Mouse (Mus musculus) lung, postnatal 14 days (tissue): ENCODE results near the gene Tubgcp3.
A peak's percentile ranks its signal among the peaks of the same experiment; 100 is the strongest.

Experiments
- DNase-seq: peaks from one replicate; pipeline ENCODE4 v3.0.0; 2021

Tubgcp3 gene

GRCm38 (mm10) chr8:12672056-12672881 lies at the start of gene Tubgcp3:
TSS of gene Tubgcp3 (minus strand) at chr8:12672248.
- DNase-seq = peak; percentile 92

DNA sequence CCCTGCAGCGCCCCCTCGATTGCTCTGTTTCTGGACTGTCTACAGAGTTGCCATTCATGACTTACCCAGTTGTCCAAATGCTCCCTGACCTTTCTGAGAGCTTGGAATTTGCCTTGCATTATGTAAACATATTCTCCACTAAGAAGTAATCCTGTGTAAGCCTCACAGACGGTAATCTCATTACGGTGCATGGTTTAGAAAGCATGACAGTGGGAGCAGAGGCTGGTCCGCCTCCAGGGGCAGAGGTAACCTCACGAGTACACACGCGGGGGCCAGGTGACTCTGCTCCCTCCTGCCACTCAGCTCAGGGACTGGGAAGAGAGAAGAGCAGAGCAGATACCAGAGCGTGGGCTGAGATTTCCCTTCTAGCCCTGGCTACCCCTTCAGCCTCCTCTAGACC lies 47.0 kb upstream of the Tubgcp3 start:
- no peak for DNase-seq

DNA sequence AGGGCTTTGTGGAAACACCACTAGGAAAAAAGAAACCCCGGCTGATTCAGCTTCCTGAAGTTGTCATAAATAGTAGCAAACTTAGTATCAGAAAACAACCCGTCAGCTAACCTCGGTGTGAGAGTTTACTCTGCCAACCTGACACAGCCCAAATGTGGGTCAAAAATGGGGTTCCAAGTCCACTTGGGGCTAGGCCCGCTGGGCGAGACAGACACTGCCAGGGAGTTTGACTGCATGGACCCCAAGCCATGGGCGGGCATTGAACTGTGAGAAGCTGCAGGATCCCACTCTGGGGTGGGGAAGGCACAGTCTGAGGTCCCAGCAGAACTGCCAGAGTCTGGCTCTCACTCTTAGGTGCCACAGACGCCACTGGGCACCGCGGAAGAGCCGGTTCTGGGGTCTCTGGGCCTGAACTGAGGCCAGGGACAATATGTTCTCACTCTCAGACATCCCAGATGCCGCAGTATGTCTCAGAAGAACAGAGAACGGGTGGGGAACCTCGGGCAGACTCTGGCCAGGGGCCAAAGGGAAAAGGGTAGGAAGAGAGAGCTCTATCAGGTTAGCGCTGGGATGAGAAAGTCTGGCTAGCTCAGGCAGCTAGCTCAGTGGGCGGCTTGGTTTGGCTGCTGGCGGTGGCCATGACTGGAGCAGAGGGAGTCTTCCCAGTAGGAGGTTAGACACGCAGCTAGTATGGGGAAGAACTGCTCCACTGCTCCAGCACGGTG lies 44.0 kb upstream of the Tubgcp3 start:
- no peak for DNase-seq

GRCm38 (mm10) chr8:12711623-12712022 lies 39.6 kb upstream of the Tubgcp3 start:
- peak; percentile 30 for DNase-seq

- no peak for DNase-seq
Observed at GRCm38 (mm10) chr8:12703597-12703996, 31.5 kb upstream of the Tubgcp3 start.

DNA sequence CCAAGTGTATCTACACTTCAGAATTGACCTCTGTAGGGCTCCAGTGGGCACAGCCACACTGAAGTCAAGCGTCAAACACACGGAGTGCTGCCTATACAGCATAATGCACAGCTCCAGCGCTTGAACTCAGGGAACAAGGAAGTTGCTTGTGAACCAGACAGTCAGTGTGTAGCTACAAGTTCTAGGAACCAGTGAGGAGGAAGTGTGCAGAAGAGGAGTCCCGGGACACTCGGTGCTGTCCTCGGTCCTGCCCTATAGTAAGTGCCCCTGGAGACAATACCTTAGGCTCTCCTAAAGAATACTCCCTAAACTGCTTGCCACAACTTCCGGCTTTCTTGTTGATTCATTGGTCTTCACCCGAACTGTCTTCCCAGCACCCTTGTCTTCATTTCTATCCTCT lies 30.2 kb upstream of the Tubgcp3 start:
- DNase-seq = no peak

DNA sequence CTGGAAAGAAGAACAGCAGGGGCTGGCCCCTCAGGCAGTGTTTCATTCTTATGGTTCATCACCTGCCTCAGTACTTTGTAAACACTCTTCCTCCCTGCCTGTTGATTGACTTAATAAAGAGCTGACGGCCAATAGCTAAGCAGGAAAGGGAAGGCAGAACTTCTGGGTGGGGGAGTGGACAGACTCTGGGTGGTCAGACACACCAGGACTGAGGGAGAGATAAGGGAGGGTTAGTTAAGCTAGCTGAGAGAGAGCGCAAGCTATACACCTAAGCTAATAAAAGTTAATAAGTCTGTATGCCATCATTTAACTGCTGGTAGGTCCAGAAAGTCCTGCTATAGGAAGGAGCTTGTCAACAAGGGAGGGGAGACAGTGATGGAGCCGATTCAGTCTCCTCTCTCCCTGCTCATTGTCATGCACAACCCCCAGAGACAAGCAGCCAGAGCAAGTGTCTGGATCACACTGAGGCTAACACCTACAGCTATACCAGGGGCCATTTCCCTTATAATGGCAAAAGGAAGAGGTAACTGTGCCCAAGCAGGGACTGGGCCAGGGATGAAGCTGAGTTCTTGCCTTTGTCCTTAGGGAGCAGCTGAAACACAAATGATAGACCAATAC lies 26.7 kb upstream of the Tubgcp3 start:
- no peak for DNase-seq

- no peak for DNase-seq
Observed at GRCm38 (mm10) chr8:12688851-12689250, 16.8 kb upstream of the Tubgcp3 start.

GRCm38 (mm10) chr8:12677529-12677928 lies 5.5 kb upstream of the Tubgcp3 start:
- peak; percentile 89 for DNase-seq

- no peak for DNase-seq
Observed at GRCm38 (mm10) chr8:12671473-12672055, 484 bp downstream of the Tubgcp3 start.

- DNase-seq = no peak
Observed at GRCm38 (mm10) chr8:12670965-12671364, 1.1 kb downstream of the Tubgcp3 start.

- no peak for DNase-seq
Observed at GRCm38 (mm10) chr8:12668832-12669231, 3.2 kb downstream of the Tubgcp3 start.

GRCm38 (mm10) chr8:12666530-12666929 lies 5.5 kb downstream of the Tubgcp3 start:
- DNase-seq = peak; percentile 52

DNA sequence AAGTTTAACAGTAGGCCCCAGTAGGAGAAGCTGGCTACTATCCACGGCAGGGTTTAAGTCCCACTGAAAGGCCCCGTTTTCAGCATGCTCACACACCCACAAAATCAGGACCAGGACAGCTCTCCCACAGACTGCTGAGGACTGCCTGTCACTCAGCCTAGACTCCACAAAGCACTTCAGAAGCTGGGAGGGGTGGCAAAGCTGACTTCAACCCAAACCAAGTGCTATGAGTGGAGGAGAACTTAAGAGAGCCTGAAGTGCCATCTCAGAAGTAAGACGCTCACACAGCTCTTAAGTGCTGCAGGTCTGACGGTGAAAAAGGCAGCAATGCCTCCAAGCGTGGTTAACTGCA lies 9.0 kb downstream of the Tubgcp3 start:
- peak; percentile 23 for DNase-seq

DNA sequence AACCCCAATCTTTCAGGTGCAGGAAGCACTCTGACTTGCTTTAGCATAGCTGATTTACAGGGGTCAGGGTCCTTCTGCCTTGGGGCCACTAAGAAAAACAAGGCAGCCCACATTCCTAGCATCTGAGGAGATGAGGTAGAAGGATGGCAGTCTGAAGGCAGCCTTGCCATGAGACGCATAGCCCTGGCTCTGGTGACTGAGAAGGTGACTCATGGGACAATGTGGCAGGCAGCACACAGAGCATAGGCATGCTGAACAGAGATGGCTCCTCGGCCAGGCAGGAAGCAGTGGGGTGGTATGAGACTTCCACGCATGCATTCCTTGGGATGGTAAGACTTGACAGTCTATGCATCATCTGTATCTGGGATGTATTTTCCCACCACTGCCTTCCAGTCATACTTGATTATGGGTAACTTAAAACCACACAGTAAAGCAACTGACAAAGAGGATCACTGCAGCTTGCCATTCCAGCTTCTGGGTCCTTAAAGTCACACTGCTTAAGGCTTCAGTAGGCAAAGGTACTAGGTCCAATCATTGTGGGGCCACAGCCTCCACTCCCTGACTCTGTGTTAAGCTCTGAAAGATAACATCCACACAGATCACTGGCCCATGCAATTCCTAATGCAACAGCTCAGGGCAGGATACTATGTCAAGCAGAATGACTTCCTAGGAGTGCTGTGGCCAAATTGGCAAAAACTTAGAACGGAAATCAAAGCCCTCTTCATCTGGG lies 9.5 kb downstream of the Tubgcp3 start:
- DNase-seq = no peak

DNA sequence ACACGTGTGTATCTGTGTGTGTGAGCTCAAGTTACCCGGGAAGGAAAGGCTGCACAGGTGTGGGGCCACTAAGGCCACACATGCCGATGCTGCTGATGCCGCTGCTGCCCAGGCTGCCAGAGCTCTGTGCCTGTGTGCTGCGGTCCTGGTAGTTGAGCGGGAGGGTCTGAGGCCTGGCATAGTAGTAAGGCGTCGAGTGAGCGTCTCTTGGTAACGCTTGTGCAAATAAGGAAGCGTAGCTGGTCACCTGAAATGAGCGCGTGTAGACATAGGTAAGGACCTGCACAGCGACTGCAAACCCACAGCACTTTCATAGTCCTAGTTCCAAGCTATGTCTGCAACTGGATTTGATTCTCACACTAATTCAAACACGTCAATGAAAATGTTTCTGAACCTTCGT lies 14.6 kb downstream of the Tubgcp3 start:
- no peak for DNase-seq

- no peak for DNase-seq
Observed at GRCm38 (mm10) chr8:12651246-12651645, 20.8 kb downstream of the Tubgcp3 start.

DNA sequence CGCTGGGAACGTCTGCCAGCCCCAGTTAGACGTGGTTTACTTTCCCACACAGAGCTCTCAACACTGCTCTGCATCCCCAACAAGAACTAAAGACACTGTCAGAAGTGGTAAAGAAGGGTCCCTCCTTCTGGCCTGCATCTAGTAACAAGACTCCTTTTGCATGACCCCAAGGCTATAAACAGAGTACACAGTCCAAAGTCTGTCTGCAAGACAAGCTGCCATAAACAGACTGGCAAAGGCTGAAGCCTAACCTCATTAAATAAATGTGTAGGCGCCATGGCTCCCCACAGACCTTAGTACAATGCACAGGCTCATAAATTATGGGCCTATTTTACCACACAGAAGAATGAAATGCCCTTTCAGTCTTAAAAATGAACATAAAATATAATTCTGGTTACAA lies 21.6 kb downstream of the Tubgcp3 start:
- no peak for DNase-seq

DNA sequence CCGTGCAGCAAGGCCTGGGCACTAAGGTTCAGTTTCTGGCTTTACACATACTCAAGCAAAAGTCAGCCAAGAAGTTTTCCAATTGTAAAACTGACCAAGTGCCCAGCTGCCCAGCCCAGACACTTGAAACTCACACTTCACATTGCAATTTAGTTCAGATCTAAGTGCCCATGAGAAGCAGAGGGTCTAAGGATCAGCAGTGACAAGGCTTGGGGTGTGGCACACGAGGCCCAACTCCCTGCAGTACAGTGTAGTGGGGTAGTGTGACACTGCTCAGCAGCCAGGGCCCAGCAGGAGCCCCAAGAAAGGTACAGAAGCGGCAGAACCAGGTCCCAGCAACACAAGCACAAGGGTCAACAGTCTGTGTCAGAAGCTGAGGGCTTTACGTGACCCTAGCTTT lies 23.1 kb downstream of the Tubgcp3 start:
- peak; percentile 7 for DNase-seq

GRCm38 (mm10) chr8:12646536-12646935 lies 25.5 kb downstream of the Tubgcp3 start:
- DNase-seq = no peak

DNA sequence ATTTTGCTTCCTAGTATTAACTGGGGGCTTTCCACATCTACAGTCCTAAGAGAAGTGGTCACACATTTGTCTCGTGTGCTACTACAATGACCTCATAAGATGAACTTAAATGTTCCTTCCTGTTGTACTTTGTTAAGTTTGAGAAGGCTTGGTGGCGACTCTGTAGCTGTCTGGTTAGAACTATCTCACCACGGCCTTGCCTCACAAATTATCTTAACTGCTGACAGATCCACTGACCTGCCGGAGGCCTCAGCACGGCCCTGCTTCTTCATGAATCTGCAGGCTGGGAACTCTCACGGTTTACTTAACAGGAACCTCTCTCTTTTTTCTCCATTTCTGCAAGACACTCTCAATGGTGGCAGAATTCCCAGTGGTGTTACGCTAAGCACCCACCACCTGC lies 27.2 kb downstream of the Tubgcp3 start:
- no peak for DNase-seq

GRCm38 (mm10) chr8:12644341-12644740 lies 27.7 kb downstream of the Tubgcp3 start:
- no peak for DNase-seq

DNA sequence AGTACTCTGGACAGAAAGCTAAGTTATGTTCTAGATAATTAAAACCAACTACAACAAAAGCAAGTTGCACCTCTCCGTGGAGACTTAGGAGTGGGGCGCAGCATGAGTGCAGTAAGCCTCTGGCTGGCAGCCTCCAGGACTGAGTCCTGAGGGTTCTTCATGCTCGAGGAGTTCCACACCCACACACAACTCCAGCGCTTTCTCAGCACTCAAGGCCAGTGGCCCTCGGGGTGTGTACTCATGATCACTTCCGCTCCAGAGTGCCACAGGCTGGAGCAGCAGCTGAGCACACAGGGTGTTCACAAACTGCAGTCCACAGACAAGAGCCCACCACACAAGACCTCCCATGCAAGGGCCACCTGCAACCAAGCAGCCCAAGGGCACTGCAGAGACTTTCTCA lies 30.5 kb downstream of the Tubgcp3 start:
- no peak for DNase-seq
